Mouse (Mus musculus): Measurements from ENCODE around the gene Gon4l. TPM values are rescaled to one million over a fixed set of nuclear protein-coding genes. Genes with fewer than 3 reads are reported as not detected.

The Gon4l gene
- polyA plus RNA-seq, 3 experiments from 2014 or later, result 13.5 to 17.9 (median 15.0) TPM

- peak; percentile 99 for ATAC-seq
These were observed 78.7 kb downstream of the Gon4l start, which contains the start of gene Msto1 for GRCm38 (mm10) chr3:88913511-88914383. Gene Msto1 (minus strand): TSS chr3:88913999.

DNA sequence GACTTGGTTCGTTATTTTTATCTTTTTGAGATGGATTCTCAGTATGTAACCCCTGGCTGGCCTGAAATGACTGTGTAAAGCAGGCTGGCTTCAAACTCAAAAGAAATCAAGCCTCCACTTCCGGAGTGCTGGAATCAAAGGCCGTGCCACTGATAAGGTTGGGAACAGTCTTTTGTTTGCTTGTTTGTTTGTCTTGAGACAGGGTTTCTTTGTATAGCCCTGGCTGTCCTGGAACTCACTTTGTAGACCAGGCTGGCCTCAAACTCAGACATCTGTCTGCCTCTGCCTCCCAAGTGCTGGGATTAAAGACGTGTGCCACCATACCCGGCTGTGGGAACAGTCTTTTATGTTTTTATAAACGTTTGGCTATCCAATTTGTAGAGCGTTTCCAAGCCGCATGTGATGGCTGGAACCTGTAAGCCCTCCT is 79.4 kb downstream of the Gon4l start:
- peak; percentile 13 for ATAC-seq

- no peak for ATAC-seq
These were observed 84.0 kb downstream of the Gon4l start for GRCm38 (mm10) chr3:88918981-88919380.

- ATAC-seq, result no peak
These were observed 86.4 kb downstream of the Gon4l start for GRCm38 (mm10) chr3:88921411-88921810.

- ATAC-seq, result no peak
These were observed 89.1 kb downstream of the Gon4l start for GRCm38 (mm10) chr3:88923989-88924591.

DNA sequence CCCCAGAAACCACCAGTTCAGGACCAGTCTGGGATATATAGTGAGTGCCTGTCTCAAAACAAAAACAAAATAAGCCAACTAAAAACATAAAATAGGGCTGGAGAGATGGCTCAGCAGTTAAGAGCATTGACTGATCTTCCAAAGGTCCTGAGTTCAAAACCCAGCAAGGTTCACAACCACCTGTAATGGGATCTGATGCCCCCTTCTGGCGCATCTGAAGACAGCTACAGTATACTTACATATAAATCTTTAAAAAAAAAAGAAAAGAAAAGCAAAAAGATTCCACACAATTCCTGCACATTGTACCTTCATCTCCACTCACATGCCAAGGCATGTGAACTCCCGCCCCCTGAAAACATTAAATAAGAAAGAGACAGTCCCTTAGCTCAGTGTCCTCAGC is 90.6 kb downstream of the Gon4l start:
- ATAC-seq, result no peak

GRCm38 (mm10) chr3:88929501-88929900 is 94.5 kb downstream of the Gon4l start:
- ATAC-seq, result no peak

DNA sequence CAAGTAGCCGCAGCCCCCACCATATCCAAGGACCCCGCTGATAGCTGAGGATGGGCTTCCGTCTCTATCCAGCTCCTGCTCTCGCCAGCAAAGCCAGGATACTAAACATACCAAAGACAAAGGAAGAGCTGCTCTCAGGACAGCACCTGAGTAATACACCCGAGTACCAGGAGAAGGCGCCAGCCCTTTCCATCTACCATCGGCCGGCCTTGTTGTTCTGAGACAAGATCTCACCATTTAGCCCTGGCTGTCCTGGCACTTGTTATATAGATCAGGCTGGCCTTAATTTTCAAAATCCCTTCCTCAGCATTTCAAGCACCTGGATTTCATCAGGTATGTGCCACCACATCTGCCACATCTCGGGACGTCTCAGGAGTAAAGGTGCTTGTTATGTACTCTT is 104.0 kb downstream of the Gon4l start:
- ATAC-seq, result no peak

GRCm38 (mm10) chr3:88939749-88940148 is 104.7 kb downstream of the Gon4l start:
- peak; percentile 69 for ATAC-seq

DNA sequence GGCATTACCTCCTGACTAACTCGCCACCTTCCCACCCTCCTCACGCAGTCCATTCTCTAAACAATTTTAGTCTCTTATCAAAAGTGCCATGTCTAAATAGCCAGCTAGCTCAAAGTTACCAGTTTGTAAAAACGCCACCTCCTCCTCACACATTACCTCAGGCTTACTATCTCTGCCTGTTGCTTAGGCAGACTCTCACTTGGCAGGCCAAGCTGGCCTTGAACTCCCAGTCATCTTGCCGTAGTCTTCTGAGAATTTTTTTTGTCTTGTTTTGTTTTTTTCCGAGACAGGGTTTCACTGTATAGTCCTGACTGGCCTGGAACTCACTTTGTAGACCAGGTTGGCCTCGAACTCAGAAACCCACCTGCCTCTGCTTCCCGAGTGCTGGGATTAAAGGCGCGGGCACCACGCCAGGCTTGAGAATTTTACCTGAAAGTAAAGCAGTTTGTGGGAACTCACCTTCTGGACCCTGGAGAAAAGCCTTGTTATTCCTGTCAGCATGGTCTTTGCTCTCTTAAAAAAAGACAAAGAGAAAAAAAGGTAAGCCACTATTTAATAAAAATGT is 107.4 kb downstream of the Gon4l start:
- ATAC-seq, result no peak

DNA sequence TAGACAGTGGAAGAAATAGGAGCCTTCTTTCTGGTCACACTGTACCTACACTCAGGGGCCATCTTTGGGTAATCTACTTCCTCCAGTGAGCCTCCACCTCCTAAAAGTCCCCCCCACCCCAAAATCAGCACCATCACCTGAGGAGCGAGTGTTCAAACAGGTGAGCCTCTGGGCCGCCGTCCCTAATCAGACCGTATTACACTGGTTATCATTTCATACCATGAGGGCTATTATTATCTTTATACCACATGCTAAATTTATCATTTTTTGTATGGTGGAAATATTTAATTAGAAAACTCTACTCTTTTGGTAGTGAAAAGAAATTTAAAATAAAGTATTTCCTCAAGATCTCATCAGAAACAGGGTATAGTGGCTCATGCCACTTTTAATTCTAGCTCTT is 109.1 kb downstream of the Gon4l start:
- no peak for ATAC-seq

DNA sequence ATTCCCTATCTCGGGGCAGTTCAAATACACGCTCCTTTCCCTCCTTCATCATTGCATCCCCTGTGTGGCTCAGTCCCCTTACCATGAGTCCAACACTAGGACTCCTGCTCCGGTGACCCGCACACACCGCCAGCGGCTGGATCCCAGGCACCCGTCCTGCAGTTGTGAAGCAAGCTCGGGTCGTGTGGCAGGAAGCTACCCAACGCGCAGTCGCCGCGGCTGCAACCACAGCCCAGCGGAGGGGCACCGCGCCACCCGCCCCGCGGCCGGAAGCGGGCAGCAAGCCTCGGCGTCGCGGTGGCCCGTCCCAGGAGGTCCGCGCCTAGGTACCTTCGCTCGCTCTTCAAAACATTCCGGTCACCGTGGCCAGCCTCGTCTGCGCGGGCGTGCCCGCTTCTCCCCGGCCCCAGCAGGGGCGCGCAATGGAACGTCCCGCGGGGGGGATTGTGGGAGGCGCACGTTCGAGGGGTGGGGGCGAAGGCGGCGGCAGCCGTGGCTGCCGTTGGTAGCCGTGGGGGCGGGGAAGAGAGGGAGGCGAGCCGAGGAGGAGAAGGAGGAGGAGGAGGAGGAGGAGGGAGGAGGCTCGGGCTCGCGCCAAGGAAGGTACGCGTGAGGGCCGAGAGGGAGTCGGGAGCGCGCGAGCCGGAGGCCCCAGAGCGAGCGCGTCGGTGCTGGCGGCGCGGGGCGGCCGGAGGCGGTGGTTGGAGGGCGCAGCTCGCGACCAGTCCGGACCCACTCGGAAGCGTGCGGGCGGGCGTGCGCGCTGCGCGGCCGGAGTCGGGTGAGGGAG is 115.0 kb downstream of the Gon4l start:
- ATAC-seq, result peak; percentile 74

DNA sequence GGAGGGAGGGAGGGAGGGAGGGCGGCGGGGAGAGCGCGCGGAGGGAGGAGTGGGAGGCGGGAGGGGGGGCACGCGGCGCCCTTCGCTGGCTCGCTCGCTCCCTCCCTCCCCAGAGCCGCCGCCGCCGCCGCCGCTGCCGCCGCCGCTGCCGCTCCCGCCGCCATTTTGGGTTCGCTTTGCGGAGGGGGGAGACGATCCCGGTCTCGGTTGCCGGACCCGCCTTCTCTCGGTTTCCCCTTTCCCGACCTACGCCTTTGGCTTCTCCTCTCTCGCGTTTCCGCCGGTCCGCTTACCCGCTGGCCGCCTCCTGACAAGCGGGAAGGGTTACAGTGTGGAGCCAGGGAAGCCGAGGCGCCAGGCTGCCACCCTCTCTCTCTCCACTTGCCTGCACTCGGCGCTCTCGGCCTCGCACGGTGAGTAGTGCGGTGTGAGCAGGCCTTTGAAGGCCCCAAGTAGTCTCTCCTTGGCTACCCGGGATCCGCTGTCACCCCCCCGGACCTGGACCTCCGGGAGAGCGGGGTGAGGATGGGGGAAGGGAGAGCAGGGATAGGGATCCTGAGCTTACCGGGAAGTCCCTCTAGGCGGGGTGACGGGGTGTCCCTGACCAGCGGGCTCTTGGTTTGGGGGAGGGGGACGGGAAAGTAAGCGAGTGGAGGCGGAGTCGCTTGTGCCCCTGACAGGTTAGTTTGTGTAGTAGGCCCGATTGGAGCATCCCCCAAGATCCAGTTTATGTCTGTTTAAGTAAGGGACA is 115.7 kb downstream of the Gon4l start, which contains the start of the genes Ash1l and Dap3:
Ash1l (plus strand) TSS at position 47 of the 751 bp plus-strand sequence.
Dap3 (minus strand) TSS at position 606 of the 751 bp plus-strand sequence.
- ATAC-seq, result peak; percentile 73

DNA sequence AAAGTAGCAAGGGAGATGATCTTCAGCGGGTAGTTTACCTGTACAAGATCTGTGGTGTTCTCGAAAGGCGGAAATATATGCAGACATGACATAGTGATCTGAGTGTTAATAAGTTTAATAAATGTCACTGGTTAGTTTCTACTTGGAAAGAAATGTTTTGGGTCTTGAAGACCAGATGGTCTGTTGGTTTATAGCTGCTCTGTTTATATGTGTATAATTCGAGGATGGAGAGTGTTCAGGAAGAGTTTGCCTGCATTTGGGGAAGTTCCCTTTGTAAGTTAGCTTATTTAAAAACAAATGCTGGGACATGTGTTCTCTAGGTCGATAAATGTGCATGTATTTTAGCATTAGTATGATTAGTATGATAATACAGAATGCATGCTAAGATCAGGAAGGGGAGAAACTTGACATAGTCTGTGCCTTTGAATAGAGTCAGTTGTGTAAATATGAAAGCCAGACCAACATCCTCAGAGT is 116.3 kb downstream of the Gon4l start:
- no peak for ATAC-seq

DNA sequence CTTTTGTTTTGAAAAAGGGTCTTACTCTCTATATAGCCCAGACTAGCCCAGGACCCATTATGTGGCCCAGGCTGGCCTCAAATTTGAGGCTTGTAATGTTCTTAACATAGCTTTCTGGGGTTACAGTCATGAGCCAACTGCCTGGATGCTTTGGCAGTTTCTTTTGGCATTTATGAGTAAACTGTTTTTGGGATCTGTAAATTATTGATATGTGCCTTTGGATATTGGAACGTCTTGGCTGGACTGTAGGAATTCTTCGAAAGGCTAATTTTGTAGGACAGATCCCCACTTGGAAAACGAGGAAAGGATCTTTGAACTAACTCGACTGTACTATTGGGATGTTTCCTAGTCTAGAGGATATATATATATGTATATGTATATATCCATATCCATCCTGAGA is 118.2 kb downstream of the Gon4l start:
- ATAC-seq, result no peak

DNA sequence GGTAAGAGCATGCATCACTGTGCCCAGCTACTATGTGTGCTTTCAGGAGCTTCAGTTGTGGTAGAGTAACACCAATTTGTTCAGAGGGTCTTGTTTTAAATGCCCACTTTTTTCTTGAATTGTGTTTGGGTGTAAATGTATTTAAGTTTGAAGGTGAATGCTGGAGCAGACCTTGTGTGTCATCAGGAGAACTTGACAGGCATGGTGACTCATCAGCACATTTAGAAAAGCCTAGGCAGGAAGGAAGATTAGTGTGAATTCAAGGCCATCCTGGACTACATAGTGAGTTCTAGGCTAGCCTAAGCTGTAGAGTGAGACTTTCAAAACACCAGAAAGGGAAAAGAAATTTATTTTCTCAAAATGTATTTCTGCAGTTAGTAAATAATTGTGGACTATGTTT is 118.7 kb downstream of the Gon4l start:
- no peak for ATAC-seq

Other genes starting within 250 kb of the Gon4l start
- gene Arhgef2, start 229.3 kb upstream of the Gon4l start, polyA plus RNA-seq (2017; shearing (Covaris generic)), result 10 to 100 TPM; 37.5 to 56.4 (median 46.5) TPM
- not detected for gene Rxfp4, start 182.1 kb upstream of the Gon4l start, polyA plus RNA-seq (2017; shearing (Covaris generic))
- 10 to 100 TPM; 36.1 to 57.0 (median 47.9) TPM for gene Khdc4, start 149.4 kb upstream of the Gon4l start, polyA plus RNA-seq (2017; shearing (Covaris generic))
- gene Rit1, start 118.4 kb upstream of the Gon4l start, polyA plus RNA-seq (2017; shearing (Covaris generic)), result 10 to 100 TPM; 34.1 to 55.2 (median 40.3) TPM
- 100 to 1,000 TPM; 105 to 132 (median 111) TPM for gene Syt11, start 60.1 kb upstream of the Gon4l start, polyA plus RNA-seq (2017; shearing (Covaris generic))
- gene Msto1, start 78.8 kb downstream of the Gon4l start, polyA plus RNA-seq (2017; shearing (Covaris generic)), result 10 to 100 TPM; 23.3 to 29.4 (median 25.3) TPM
- 10 to 100 TPM; 22.7 to 59.3 (median 41.7) TPM for gene Ash1l, start 115.4 kb downstream of the Gon4l start, polyA plus RNA-seq (2017; shearing (Covaris generic))
- 100 to 1,000 TPM; 104 to 154 (median 141) TPM for gene Dap3, start 116.0 kb downstream of the Gon4l start, polyA plus RNA-seq (2017; shearing (Covaris generic))